In the genomic region with DNA sequence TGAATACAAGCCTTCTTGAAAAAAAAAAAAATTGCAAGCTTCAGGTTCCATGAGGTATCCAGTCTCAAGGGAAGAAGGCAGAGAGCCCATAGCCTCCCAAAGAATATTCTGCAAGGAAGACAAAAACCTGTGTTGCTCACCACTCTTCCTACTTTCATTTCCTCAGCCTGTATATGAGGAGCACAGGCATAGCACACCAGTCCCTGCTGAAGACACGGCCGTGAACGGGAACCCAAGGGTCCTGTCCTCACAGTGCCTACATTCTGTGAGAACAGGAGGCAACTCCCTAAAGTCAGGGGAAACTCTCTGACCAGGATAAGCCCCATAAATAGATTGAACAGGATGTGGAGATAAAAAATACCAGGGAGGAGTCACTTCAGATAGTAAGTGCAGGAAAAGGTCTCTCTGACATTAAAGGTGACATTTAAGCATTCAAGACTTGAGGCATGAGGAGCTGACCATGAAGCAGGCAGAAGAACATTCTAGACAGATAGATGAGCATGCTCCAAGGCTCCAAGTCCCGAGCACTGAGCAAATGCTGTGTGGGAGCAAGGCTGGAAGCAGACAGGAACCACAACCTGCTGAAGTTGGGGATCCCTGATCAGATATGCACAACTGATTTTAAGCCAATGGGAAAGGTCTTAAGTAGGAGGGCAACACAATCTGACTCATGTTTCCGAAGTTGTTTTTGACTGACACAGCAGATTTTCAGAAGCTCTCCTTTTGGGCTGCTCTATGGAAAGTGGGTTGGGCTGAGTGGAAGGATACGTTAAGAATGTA, we compare ENCODE assay signal across 28 mouse cellular contexts.
DNase-seq lines count a peak whose midpoint lies in the region; ATAC-seq and TF ChIP-seq lines count a peak whose summit lies in the region.
"Had no signal": no experiment of that assay in that cellular context is flagged by ENCODE, and none has a peak within 500 bp of the region (broad histone marks: within the 10 kb centered on the region; RNA-seq: fewer than 3 reads in every experiment).

No protein-coding gene starts in this region.

- no peak overlapping the region for H3K9ac ChIP-seq in heart, embryonic 12.5 days
- H3K9ac ChIP-seq in heart, adult 2 months (ENCODE audit: low read depth, low read length), result no peak overlapping the region
- H3K9ac ChIP-seq: embryonic facial prominence, embryonic 12.5 days; forebrain, embryonic 15.5 days; hindbrain, embryonic 12.5 days; kidney, embryonic 15.5 days; limb, embryonic 12.5 days; midbrain, embryonic 15.5 days; stomach, embryonic 15.5 days had no signal

- peak overlapping the region; percentile 18; the same call in 1 of the 2 replicates for H3K27ac ChIP-seq in heart, embryonic 12.5 days (ENCODE audit: poor library complexity, severe bottlenecking)
- no peak overlapping the region for H3K27ac ChIP-seq in heart, adult 2 months
- H3K27ac ChIP-seq: embryonic facial prominence, embryonic 12.5 days; forebrain, embryonic 15.5 days; hindbrain, embryonic 12.5 days; hindbrain, postnatal 0 days; kidney, embryonic 15.5 days; limb, embryonic 12.5 days; midbrain, embryonic 15.5 days; stomach, embryonic 15.5 days had no signal

- no peaks in the 10 kb centered on the region for H3K27me3 ChIP-seq in heart, embryonic 12.5 days (replicated peaks)
- no peaks in the 10 kb centered on the region for H3K27me3 ChIP-seq in heart, adult 2 months (ENCODE audit: control insufficient read depth, insufficient read depth, low read length)
- peaks cover 4% of the 10 kb centered on the region for H3K27me3 ChIP-seq in megakaryocyte, embryonic 14.5 days (replicated peaks)
- H3K27me3 ChIP-seq: CH12.LX; embryonic facial prominence, embryonic 12.5 days; forebrain, embryonic 15.5 days; kidney, embryonic 15.5 days; limb, embryonic 12.5 days; midbrain, embryonic 15.5 days; stomach, embryonic 15.5 days had no signal

- WGBS in heart, embryonic 12.5 days, result 51% methylated on average over 6 of the region's 6 CpGs
- 39% methylated on average over 6 of the region's 6 CpGs for WGBS in heart, adult 2 months

- no peak for TF ChIP-seq POLR2A in heart, adult 2 months (IDR thresholded peaks at IDR 0.05; ENCODE audit: insufficient read depth, low read depth, low read length)

- H3K4me2 ChIP-seq in heart, embryonic 12.5 days, result no peak overlapping the region
- H3K4me2 ChIP-seq: embryonic facial prominence, embryonic 12.5 days; forebrain, embryonic 15.5 days; hindbrain, embryonic 12.5 days; kidney, embryonic 15.5 days; limb, embryonic 12.5 days; liver, embryonic 11.5 days; midbrain, embryonic 15.5 days; stomach, embryonic 15.5 days had no signal

- no peak overlapping the region for H3K4me3 ChIP-seq in heart, embryonic 12.5 days
- no peak overlapping the region for H3K4me3 ChIP-seq in heart, adult 2 months
- H3K4me3 ChIP-seq in megakaryocyte, embryonic 14.5 days (replicated peaks), result peak overlapping the region; percentile 84
- H3K4me3 ChIP-seq: embryonic facial prominence, embryonic 12.5 days; forebrain, embryonic 15.5 days; hindbrain, embryonic 12.5 days; kidney, embryonic 15.5 days; limb, embryonic 12.5 days; midbrain, embryonic 15.5 days; stomach, embryonic 15.5 days had no signal

- H3K79me2 ChIP-seq in heart, adult 2 months (replicated peaks; ENCODE audit: control insufficient read depth, insufficient read depth, low read length), result no peaks in the 10 kb centered on the region

- H3K4me1 ChIP-seq in heart, embryonic 12.5 days (replicated peaks), result peaks cover 41% of the 10 kb centered on the region
- peaks cover 15% of the 10 kb centered on the region for H3K4me1 ChIP-seq in heart, adult 2 months (ENCODE audit: control insufficient read depth, insufficient read depth, low read length)
- H3K4me1 ChIP-seq in megakaryocyte, embryonic 14.5 days, result peaks cover 53% of the 10 kb centered on the region

- no peaks in the 10 kb centered on the region for H3K36me3 ChIP-seq in heart, embryonic 12.5 days
- H3K36me3 ChIP-seq in heart, adult 2 months (ENCODE audit: control insufficient read depth, insufficient read depth, low read length), result peaks cover 4% of the 10 kb centered on the region
- no peaks in the 10 kb centered on the region for H3K36me3 ChIP-seq in megakaryocyte, embryonic 14.5 days (replicated peaks; ENCODE audit: low read length)
- H3K36me3 ChIP-seq: embryonic facial prominence, embryonic 12.5 days; forebrain, embryonic 15.5 days; hindbrain, embryonic 12.5 days; kidney, embryonic 15.5 days; limb, embryonic 12.5 days; midbrain, embryonic 15.5 days; stomach, embryonic 15.5 days had no signal

- ATAC-seq in heart, embryonic 12.5 days (ENCODE audit: insufficient number of reproducible peaks, low FRiP score), result no peak
- ATAC-seq in CD4-positive, CD25-positive, alpha-beta regulatory T cell, adult 4 months, result peak; percentile 46
- ATAC-seq: forebrain, embryonic 15.5 days; hindbrain, postnatal 0 days; intestine, postnatal 0 days; lung, postnatal 0 days; midbrain, embryonic 15.5 days had no signal

- no peak for TF ChIP-seq CTCF in heart, adult 2 months (IDR thresholded peaks at IDR 0.05)

- H3K9me3 ChIP-seq in heart, embryonic 12.5 days (replicated peaks), result no peaks in the 10 kb centered on the region
- H3K9me3 ChIP-seq in megakaryocyte, embryonic 14.5 days, result no peaks in the 10 kb centered on the region
- H3K9me3 ChIP-seq: embryonic facial prominence, embryonic 12.5 days; forebrain, embryonic 15.5 days; hindbrain, embryonic 12.5 days; kidney, embryonic 15.5 days; limb, embryonic 12.5 days; midbrain, embryonic 15.5 days; stomach, embryonic 15.5 days had no signal

- TF ChIP-seq EP300 in heart, adult 2 months (IDR thresholded peaks at IDR 0.05; ENCODE audit: insufficient read depth, low read depth, low read length), result no peak

- intact Hi-C loops in heart, adult 2 months (cut with DNase I), result no loop called here

- no peak for DNase-seq in heart, adult 2 months
- peak; percentile 61 for DNase-seq in brain, adult 2 months (ENCODE audit: low read depth, low spot score)
- no peak for DNase-seq in kidney, adult 11 months
- DNase-seq: adrenal gland, adult 2 months; adrenal gland, postnatal 36 days; B cell, adult 2 months; cerebellum, adult 8-10 months; cerebellum, postnatal 36 days; embryo, embryonic 11 days; gastrocnemius, postnatal 10 days; kidney, postnatal 25 days; lung, postnatal 4 days; right cerebral cortex, postnatal 25 days had no signal
